Mouse (Mus musculus) frontal cortex, adult 2 months (tissue): ENCODE results near the gene Shb. TPM values are rescaled to one million over a fixed set of nuclear protein-coding genes. Genes with fewer than 3 reads are reported as not detected.
"Not testable (repeated sequence)": the region's sequence is repeated elsewhere in the genome, so short reads cannot be mapped to it uniquely, and the experiment has no call there.

ENCODE experiments used
- DNase-seq, 2 experiments: peaks; one replicate each; pipeline ENCODE4 v3.0.0; 2022; ENCODE audit warnings: low spot score in 1 of 2; ENCODE audit errors: extremely low spot score in 1 of 2
- polyA plus RNA-seq: library from polyadenylated mRNA; depleted of rRNA; stranded (reverse); fragments of >200 nt; gene quantifications from 2 replicates; pipeline ENCODE4 v1.2.3, GENCODE M21; 2012; rRNA removed

The Shb gene
- polyA plus RNA-seq, 1 experiment = 16.0 TPM

DNA sequence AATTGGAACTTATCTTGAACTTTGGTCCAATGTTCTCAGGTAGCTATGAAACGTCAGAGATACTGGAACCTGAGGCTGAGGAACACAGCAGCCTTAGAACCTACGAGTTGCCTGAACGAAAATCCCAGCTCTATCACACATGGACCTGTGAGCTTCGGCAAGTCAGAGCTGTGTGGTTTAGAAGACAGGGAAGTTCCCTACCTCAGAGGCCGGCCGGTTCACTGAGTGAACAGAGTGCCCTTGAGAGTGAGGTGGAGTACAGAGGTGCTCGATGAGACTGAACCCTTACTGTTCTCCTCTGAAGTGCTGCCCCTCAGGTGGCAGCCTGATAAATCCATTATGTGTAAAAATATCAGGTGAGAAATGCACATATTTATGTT is 128.8 kb downstream of the Shb start:
- DNase-seq = no peak

GRCm38 (mm10) chr4:45402878-45403498 is 129.3 kb downstream of the Shb start:
- no peak for DNase-seq

- DNase-seq = no peak
Observed at GRCm38 (mm10) chr4:45402281-45402680, 130.0 kb downstream of the Shb start.

- DNase-seq = no peak
Observed at GRCm38 (mm10) chr4:45399421-45400210, 132.7 kb downstream of the Shb start.

- DNase-seq = not testable (repeated sequence)
Observed at GRCm38 (mm10) chr4:45398315-45398714, 134.0 kb downstream of the Shb start.

DNA sequence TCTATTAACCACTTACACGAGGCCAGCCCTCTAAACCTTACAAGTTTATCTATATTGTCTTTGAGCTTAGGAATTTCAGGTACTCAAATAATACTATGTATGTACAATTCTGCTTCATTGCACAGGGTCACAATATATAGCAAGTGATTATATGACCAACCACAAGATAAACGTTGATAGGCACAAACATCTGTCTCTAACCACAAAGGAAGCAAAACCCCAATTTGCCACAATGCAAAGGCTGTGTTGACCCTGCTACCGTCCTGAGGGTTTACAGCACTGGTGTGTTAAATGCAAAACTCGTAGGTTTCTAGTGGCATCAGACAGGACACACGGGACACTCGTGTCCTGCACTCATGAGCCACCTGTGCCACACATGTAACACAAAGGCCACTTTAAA is 136.1 kb downstream of the Shb start:
- DNase-seq = not testable (repeated sequence)

- no peak for DNase-seq
Observed at GRCm38 (mm10) chr4:45393658-45394057, 138.6 kb downstream of the Shb start.

DNA sequence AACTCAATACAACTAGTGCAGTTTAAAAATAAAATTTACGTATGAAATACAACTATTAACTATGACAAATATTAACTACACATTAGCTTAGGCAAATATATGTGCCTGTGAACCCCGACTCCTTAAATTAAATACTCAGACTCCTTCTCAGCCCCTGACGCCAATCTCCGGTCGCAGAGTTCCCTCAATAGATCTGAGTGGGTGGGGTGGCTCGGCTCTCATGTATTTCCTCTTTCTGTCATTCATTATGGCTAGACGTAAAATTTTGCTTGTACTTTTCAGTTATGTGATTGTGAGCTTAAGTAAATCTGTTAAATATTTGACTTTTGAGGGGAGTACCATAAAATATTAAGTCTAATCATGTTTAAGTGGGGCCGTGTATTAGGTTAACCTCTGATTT is 139.3 kb downstream of the Shb start:
- no peak for DNase-seq

DNA sequence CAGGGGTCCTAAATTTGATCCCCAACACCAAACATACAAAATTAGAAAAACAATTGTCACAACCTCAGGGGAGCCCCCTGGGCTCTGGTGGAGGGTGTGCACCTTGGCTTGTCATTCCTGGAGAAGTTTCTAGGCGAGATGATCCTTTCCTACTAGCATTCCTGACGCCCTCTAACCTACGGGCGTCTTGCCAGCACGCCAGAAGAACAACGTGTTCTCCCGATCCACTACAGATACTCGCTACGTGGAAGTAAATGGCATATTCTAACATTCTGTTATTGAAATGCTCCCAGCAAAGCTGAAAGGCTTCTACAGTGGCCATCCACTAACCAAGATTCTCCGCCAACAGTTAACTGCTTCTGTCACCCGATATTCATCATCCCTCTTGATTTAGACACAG is 139.7 kb downstream of the Shb start:
- no peak for DNase-seq

- no peak for DNase-seq
Observed at GRCm38 (mm10) chr4:45392099-45392498, 140.2 kb downstream of the Shb start.

DNA sequence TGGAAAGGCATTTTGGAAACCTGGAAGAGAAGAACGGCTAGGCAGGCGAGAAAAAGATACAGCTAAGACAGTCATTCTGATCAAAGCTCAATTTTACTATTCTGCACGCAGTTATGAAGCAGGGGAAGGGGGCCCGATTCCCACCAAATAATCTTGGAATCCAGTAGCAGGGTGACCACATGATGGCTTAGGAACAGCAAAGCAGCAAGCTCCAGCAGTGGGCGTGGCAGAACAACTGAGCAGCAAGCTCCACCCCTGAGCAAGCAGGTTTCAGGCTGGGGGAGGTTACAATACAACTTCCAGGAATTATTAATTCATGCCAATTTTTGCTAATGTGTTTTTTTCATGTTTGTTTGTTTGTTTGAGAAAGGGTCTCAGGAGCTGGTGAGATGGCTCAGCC is 145.0 kb downstream of the Shb start:
- DNase-seq = not testable (repeated sequence)

- not testable (repeated sequence) for DNase-seq
Observed at GRCm38 (mm10) chr4:45382133-45382532, 150.1 kb downstream of the Shb start.

DNA sequence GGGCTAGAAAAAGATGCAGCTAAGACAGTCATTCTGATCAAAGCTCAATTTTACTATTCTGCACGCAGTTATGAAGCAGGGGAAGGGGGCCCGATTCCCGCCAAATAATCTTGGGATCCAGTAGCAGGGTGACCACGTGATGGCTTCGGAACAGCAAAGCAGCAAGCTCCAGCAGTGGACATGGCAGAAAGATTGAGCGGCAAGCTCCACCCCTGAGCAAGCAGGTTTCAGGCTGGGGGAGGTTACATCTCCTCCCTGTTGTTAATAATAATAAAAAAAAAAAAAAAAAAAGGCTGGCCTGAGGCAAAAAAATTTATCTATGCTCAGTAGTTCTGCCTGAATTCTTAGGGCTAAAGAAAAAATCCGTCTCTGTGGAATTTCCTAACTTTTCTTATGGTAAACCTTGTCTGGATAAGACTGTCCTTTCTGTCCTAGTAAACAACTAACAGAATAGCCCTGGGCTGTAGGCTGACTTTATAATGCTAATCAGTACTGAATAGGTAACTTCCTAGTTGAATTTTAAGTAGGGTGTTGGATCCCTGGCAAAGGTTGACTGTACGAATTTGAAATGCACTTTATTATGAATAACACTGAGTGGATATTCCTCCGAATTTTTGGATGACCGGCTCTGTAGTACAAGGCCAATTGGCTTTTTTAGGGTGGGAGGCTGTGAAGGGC is 151.2 kb downstream of the Shb start:
- DNase-seq = not testable (repeated sequence)

- no peak for DNase-seq
Observed at GRCm38 (mm10) chr4:45376573-45376972, 155.7 kb downstream of the Shb start.

GRCm38 (mm10) chr4:45374879-45375278 is 157.4 kb downstream of the Shb start:
- DNase-seq = no peak

Other genes starting within 250 kb of the Shb start
- gene Trmt10b, start 235.3 kb downstream of the Shb start, polyA plus RNA-seq = 13.4 and 13.8 TPM in 2 replicates
- gene Dcaf10, start 190.4 kb downstream of the Shb start, polyA plus RNA-seq = 7.5 and 8.1 TPM in 2 replicates
- 20.4 and 20.9 TPM in 2 replicates for gene Exosc3, start 189.7 kb downstream of the Shb start, polyA plus RNA-seq
- gene Slc25a51, start 123.7 kb downstream of the Shb start, polyA plus RNA-seq = 89.2 and 91.7 TPM in 2 replicates